Mouse (Mus musculus) embryonic facial prominence, embryonic 13.5 days (tissue): ENCODE measurements around the gene Mre11a. TPM values are rescaled to one million over a fixed set of nuclear protein-coding genes. Genes with fewer than 3 reads are reported as not detected.

Experiments
- ATAC-seq: fragments of 200-750 bp; cut with Nextera tagmentation; 2 replicates; pipeline ENCODE4 v1.8.0; 2017; ENCODE audit warnings: low read depth; ENCODE audit not compliant: insufficient number of reproducible peaks, insufficient read depth, low FRiP score, low TSS enrichment
- H3K27ac ChIP-seq: fragments of 300-500 bp; sonication (generic); 2 replicates; pipeline ENCODE4 v1.5.1; 2015; ENCODE audit warnings: moderate library complexity, mild to moderate bottlenecking, inconsistent platforms
- H3K27me3 ChIP-seq: fragments of 300-500 bp; sonication (generic); 2 replicates; pipeline ENCODE4 v1.6.1; 2015; ENCODE audit warnings: mild to moderate bottlenecking, inconsistent platforms
- H3K36me3 ChIP-seq: fragments of 300-500 bp; sonication (generic); 2 replicates; pipeline ENCODE4 v1.6.1; 2015; ENCODE audit warnings: mild to moderate bottlenecking, inconsistent platforms
- H3K4me1 ChIP-seq: fragments of 300-500 bp; sonication (generic); 2 replicates; pipeline ENCODE4 v1.6.1; 2015; ENCODE audit warnings: inconsistent platforms
- H3K4me2 ChIP-seq: fragments of 300-500 bp; sonication (generic); 2 replicates; pipeline ENCODE4 v1.6.1; 2015; ENCODE audit warnings: moderate library complexity, mild to moderate bottlenecking, inconsistent platforms
- H3K4me3 ChIP-seq: fragments of 300-500 bp; sonication (generic); 2 replicates; pipeline ENCODE4 v1.5.1; 2015; ENCODE audit warnings: mild to moderate bottlenecking, inconsistent platforms
- H3K9ac ChIP-seq: fragments of 300-500 bp; sonication (generic); 2 replicates; pipeline ENCODE4 v1.6.1; 2015; ENCODE audit warnings: mild to moderate bottlenecking, inconsistent platforms
- H3K9me3 ChIP-seq: fragments of 300-500 bp; sonication (generic); 2 replicates; pipeline ENCODE4 v1.6.1; 2016; ENCODE audit warnings: inconsistent platforms
- WGBS: fragments of 180-500 bp; shearing (Covaris S2); methylation state at CpG from one replicate; pipeline ENCODE4 v1.1.7; 2015; ENCODE audit warnings: mixed read lengths; 5-methylcytosine and 5-hydroxymethylcytosine counted together
- polyA plus RNA-seq: library from polyadenylated mRNA; unstranded; fragments of >200 nt; fragmentation: Nextera tagmentation; extraction: Ambion mirVana; gene quantifications from 2 replicates; pipeline ENCODE4 v1.2.1, GENCODE M21; 2015

The Mre11a gene
- polyA plus RNA-seq: 27.9 and 29.2 TPM in 2 replicates

- H3K9me3 ChIP-seq: no peaks in the 10 kb centered on the region
- peak; percentile 99 for ATAC-seq
- peak within 1 kb of the TSS; percentile 90 for H3K9ac ChIP-seq
- H3K4me2 ChIP-seq: peak within 1 kb of the TSS; percentile 85
- H3K4me1 ChIP-seq: peaks cover 3% of the 10 kb centered on the region; the same call in 1 of the 2 replicates
- WGBS: under 1% methylated on average over 62 of the region's 62 CpGs
- H3K36me3 ChIP-seq: peaks cover 43% of the 10 kb centered on the region
- H3K27me3 ChIP-seq: no peaks in the 10 kb centered on the region
- H3K4me3 ChIP-seq: peak within 1 kb of the TSS; percentile 77
- peak within 1 kb of the TSS; percentile 97 for H3K27ac ChIP-seq
Observed at GRCm38 (mm10) chr9:14784039-14785002, at the start of gene Mre11a, which contains the start of gene Ankrd49. TSS of gene Mre11a (plus strand) at chr9:14784654. TSS of gene Ankrd49 (minus strand) at chr9:14784856.

GRCm38 (mm10) chr9:14739498-14740150, 44.8 kb upstream of the Mre11a start:
- no peak overlapping the region for H3K4me2 ChIP-seq
- H3K27ac ChIP-seq: no peak overlapping the region
- H3K27me3 ChIP-seq: no peaks in the 10 kb centered on the region
- no peak for ATAC-seq
- no peaks in the 10 kb centered on the region for H3K9me3 ChIP-seq
- H3K4me3 ChIP-seq: no peak overlapping the region
- H3K4me1 ChIP-seq: no peaks in the 10 kb centered on the region
- no peaks in the 10 kb centered on the region for H3K36me3 ChIP-seq
- 84% methylated on average over 4 of the region's 4 CpGs for WGBS
- no peak overlapping the region for H3K9ac ChIP-seq

GRCm38 (mm10) chr9:14740151-14740924, 44.1 kb upstream of the Mre11a start, which contains the start of gene Piwil4:
TSS of gene Piwil4 (minus strand) at chr9:14740733.
- H3K9me3 ChIP-seq: no peaks in the 10 kb centered on the region
- H3K4me3 ChIP-seq: no peak within 1 kb of the TSS
- H3K36me3 ChIP-seq: no peaks in the 10 kb centered on the region
- ATAC-seq: no peak
- no peaks in the 10 kb centered on the region for H3K27me3 ChIP-seq
- H3K27ac ChIP-seq: no peak within 1 kb of the TSS
- no peak within 1 kb of the TSS for H3K4me2 ChIP-seq
- no peak within 1 kb of the TSS for H3K9ac ChIP-seq
- 0 out of 2 replicates have a peak, but pooled peaks cover 3% of the 10 kb centered on the region for H3K4me1 ChIP-seq
- 84% methylated on average over 19 of the region's 19 CpGs for WGBS

GRCm38 (mm10) chr9:14750901-14751502, 33.5 kb upstream of the Mre11a start:
- WGBS: 61% methylated on average over 42 of the region's 42 CpGs

GRCm38 (mm10) chr9:14751503-14752000, 32.9 kb upstream of the Mre11a start:
- Histone ChIP-seq H3K9me3 (no peaks in the 10 kb centered on the region), H3K4me1 (peaks cover 14% of the 10 kb centered on the region), H3K27me3 (peaks cover 12% of the 10 kb centered on the region), H3K9ac (peak overlapping the region; percentile 74), H3K4me2 (peak overlapping the region; percentile 96), H3K4me3 (peak overlapping the region; percentile 54), H3K27ac (no peak overlapping the region), H3K36me3 (no peaks in the 10 kb centered on the region)
- WGBS: under 1% methylated on average over 50 of the region's 50 CpGs
- ATAC-seq: peak; percentile 52

More at GRCm38 (mm10) chr9:14750901-14751502, 33.5 kb upstream of the Mre11a start:
- Histone ChIP-seq H3K9me3 (no peaks in the 10 kb centered on the region), H3K36me3 (no peaks in the 10 kb centered on the region), H3K27ac (no peak overlapping the region), H3K4me1 (peaks cover 18% of the 10 kb centered on the region), H3K27me3 (peaks cover 12% of the 10 kb centered on the region), H3K4me2 (peak overlapping the region; percentile 96), H3K9ac (peak overlapping the region; percentile 74), H3K4me3 (peak overlapping the region; percentile 54)
- ATAC-seq: no peak

- Histone ChIP-seq H3K9me3 (no peaks in the 10 kb centered on the region), H3K27me3 (peaks cover 12% of the 10 kb centered on the region), H3K4me3 (peak within 1 kb of the TSS; percentile 54), H3K4me2 (peak within 1 kb of the TSS; percentile 96), H3K9ac (peak within 1 kb of the TSS; percentile 74), H3K4me1 (peaks cover 14% of the 10 kb centered on the region), H3K27ac (no peak within 1 kb of the TSS), H3K36me3 (no peaks in the 10 kb centered on the region)
- peak; percentile 45 for ATAC-seq
- WGBS: under 1% methylated on average over 28 of the region's 28 CpGs
Observed at GRCm38 (mm10) chr9:14752001-14752522, 32.4 kb upstream of the Mre11a start, which contains the start of gene Fut4. TSS of gene Fut4 (minus strand) at chr9:14752393.

- no peak for ATAC-seq
- no peak overlapping the region for H3K27ac ChIP-seq
- H3K36me3 ChIP-seq: no peaks in the 10 kb centered on the region
- H3K9ac ChIP-seq: no peak overlapping the region
- no peak overlapping the region for H3K4me2 ChIP-seq
- peaks cover 12% of the 10 kb centered on the region for H3K27me3 ChIP-seq
- peaks cover 10% of the 10 kb centered on the region for H3K4me1 ChIP-seq
- no peaks in the 10 kb centered on the region for H3K9me3 ChIP-seq
- H3K4me3 ChIP-seq: no peak overlapping the region
Observed at GRCm38 (mm10) chr9:14753947-14754346, 30.5 kb upstream of the Mre11a start.

GRCm38 (mm10) chr9:14754469-14754868, 30.0 kb upstream of the Mre11a start:
- no peak overlapping the region for H3K4me3 ChIP-seq
- H3K9ac ChIP-seq: no peak overlapping the region
- H3K27me3 ChIP-seq: peaks cover 12% of the 10 kb centered on the region
- no peak overlapping the region for H3K27ac ChIP-seq
- no peaks in the 10 kb centered on the region for H3K36me3 ChIP-seq
- 84% methylated on average over 3 of the region's 3 CpGs for WGBS
- no peak overlapping the region for H3K4me2 ChIP-seq
- no peak for ATAC-seq
- H3K4me1 ChIP-seq: peaks cover 10% of the 10 kb centered on the region
- no peaks in the 10 kb centered on the region for H3K9me3 ChIP-seq

- no peak overlapping the region for H3K4me2 ChIP-seq
- H3K27me3 ChIP-seq: no peaks in the 10 kb centered on the region
- H3K9ac ChIP-seq: no peak overlapping the region
- 65% methylated on average over 7 of the region's 7 CpGs for WGBS
- H3K36me3 ChIP-seq: no peaks in the 10 kb centered on the region
- no peaks in the 10 kb centered on the region for H3K4me1 ChIP-seq
- no peak overlapping the region for H3K4me3 ChIP-seq
- no peak for ATAC-seq
- H3K27ac ChIP-seq: no peak overlapping the region
- no peaks in the 10 kb centered on the region for H3K9me3 ChIP-seq
Observed at GRCm38 (mm10) chr9:14758590-14758989, 25.9 kb upstream of the Mre11a start.

GRCm38 (mm10) chr9:14759261-14759660, 25.2 kb upstream of the Mre11a start:
- H3K4me3 ChIP-seq: no peak overlapping the region
- no peak overlapping the region for H3K4me2 ChIP-seq
- no peak for ATAC-seq
- H3K4me1 ChIP-seq: no peaks in the 10 kb centered on the region
- H3K27ac ChIP-seq: no peak overlapping the region
- H3K27me3 ChIP-seq: no peaks in the 10 kb centered on the region
- no peaks in the 10 kb centered on the region for H3K36me3 ChIP-seq
- no peak overlapping the region for H3K9ac ChIP-seq
- H3K9me3 ChIP-seq: no peaks in the 10 kb centered on the region
